Mouse (Mus musculus) CD4-positive, CD25-positive, alpha-beta regulatory T cell, adult 4 months (primary cell): ENCODE results near the gene Kcnq1. TPM values are rescaled to one million over a fixed set of nuclear protein-coding genes. Genes with fewer than 3 reads are reported as not detected.
A peak's percentile ranks its signal among the peaks of the same experiment; 100 is the strongest.

Experiments
- ATAC-seq: one replicate; pipeline ENCODE4 v1.8.0; 2017
- polyA plus RNA-seq, 2 experiments: library from polyadenylated mRNA; unstranded; fragments of 100-300 nt; shearing (Covaris generic); gene quantifications; one replicate each; pipeline ENCODE4 v1.2.1; 2017

Gene Kcnq1
- polyA plus RNA-seq, 2 experiments from 2014 or later = not detected

GRCm38 (mm10) chr7:143432631-143433030 lies 326.5 kb downstream of the Kcnq1 start:
- ATAC-seq = no peak

- ATAC-seq = no peak
Observed at GRCm38 (mm10) chr7:143433331-143433730, 327.2 kb downstream of the Kcnq1 start.

- no peak for ATAC-seq
Observed at GRCm38 (mm10) chr7:143437231-143437893, 331.2 kb downstream of the Kcnq1 start.

GRCm38 (mm10) chr7:143437894-143438581 lies 331.9 kb downstream of the Kcnq1 start:
- no peak for ATAC-seq

DNA sequence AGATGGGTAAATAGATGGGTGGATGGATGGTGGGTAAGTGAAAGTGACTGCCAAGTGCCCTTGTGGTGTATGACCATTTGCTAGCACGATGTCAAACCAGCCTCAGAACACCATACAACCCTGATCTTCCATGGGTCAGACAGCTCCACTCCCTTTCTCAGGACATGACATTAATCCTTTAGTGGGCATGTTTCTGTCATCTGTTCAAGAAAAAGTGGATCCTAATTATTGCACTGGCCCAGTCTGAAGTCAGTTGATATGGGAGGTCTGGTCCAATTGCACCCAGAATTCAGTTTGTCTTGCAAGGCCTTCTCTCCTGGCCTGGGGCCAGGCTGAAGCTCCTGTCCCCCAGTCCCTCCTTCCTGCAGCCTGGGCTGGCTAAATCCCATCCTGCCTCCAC lies 332.8 kb downstream of the Kcnq1 start:
- ATAC-seq = no peak

- no peak for ATAC-seq
Observed at GRCm38 (mm10) chr7:143444580-143444954, 338.4 kb downstream of the Kcnq1 start.

- no peak for ATAC-seq
Observed at GRCm38 (mm10) chr7:143444955-143445648, 338.9 kb downstream of the Kcnq1 start.

GRCm38 (mm10) chr7:143445651-143446460 lies 339.7 kb downstream of the Kcnq1 start:
- no peak for ATAC-seq

- no peak for ATAC-seq
Observed at GRCm38 (mm10) chr7:143447130-143447529, 341.0 kb downstream of the Kcnq1 start.

- ATAC-seq = no peak
Observed at GRCm38 (mm10) chr7:143458963-143459331, 352.8 kb downstream of the Kcnq1 start.

GRCm38 (mm10) chr7:143459332-143460211 lies 353.4 kb downstream of the Kcnq1 start:
- ATAC-seq = no peak

GRCm38 (mm10) chr7:143460217-143460834 lies 354.2 kb downstream of the Kcnq1 start:
- ATAC-seq = peak; percentile 4

- ATAC-seq = peak; percentile 88
Observed at GRCm38 (mm10) chr7:143460874-143461273, 354.7 kb downstream of the Kcnq1 start, which contains the start of gene Cdkn1c. Gene Cdkn1c (minus strand): TSS chr7:143461050.

DNA sequence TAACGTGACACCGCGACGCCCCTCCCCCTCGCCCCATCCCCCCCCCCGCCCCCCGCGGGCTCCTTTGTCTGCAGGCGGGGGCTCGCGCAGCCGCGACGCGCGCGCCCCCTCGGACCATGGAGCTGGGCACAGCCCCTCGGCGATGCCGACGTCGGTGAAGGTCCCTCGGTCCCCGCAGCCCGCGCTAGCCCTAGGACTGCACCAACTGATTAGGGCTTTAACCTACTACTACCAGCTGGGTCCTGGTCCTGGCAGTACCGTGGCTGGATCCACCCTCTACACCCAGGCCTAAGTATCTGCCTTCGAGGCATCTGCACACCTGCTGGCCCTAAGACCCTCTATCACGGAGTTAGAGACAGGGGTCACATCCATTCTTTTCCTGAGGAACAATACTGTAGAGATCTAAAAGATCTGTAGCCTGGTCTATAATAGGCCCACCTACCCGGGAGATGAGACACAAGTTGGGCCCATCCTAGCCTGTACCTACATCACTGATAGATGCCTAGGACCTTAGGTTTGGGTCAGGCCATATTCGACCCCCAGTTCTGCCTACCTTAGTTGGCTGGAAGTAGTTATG lies 355.2 kb downstream of the Kcnq1 start:
- no peak for ATAC-seq

GRCm38 (mm10) chr7:143461920-143462319 lies 355.8 kb downstream of the Kcnq1 start:
- no peak for ATAC-seq

DNA sequence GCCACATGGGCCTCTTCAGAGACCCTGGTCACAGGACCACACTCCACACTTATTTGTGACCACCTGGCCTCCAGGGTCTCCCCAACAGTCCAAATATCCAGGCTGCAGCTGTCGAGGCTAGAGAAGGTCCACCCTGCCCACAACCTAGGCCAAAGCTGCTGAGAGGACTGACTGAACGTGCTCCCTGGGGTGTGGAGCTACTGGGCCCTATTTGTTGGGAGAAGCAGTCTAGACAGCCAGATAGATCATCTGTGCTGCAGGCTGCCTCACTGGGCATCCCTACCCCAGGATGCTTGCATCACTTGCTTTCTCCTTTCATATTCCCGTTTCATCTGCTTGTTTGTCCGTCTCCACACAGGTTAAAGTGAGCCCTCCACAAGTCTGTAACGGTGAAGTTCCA lies 356.4 kb downstream of the Kcnq1 start:
- ATAC-seq = no peak

DNA sequence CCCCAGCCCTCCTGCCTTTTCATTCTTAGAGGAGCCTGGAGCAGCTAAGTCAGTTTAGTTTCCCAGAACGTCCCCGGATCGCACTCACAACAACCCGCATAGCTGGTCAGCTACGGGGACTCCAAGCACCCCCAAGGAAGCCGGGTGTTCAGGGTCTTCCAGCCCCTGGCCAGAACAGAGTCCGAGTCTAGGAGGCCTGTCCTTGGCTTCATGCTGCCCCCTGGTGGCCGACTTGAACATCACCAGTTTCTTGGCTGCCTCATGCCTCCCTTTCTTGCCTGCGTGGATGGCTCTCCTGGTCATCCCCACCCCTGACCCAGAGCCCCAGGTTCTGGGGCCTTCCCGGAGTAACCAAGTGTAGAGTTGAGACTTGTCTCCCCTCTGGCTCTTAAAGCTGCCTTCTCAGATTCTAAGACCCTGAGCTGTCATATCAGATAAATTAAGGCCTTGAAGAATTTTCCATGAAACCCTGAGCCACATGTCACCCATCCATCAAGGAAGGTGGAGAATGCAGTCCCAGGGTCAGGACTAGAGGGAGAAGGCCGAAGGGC lies 357.8 kb downstream of the Kcnq1 start:
- no peak for ATAC-seq

DNA sequence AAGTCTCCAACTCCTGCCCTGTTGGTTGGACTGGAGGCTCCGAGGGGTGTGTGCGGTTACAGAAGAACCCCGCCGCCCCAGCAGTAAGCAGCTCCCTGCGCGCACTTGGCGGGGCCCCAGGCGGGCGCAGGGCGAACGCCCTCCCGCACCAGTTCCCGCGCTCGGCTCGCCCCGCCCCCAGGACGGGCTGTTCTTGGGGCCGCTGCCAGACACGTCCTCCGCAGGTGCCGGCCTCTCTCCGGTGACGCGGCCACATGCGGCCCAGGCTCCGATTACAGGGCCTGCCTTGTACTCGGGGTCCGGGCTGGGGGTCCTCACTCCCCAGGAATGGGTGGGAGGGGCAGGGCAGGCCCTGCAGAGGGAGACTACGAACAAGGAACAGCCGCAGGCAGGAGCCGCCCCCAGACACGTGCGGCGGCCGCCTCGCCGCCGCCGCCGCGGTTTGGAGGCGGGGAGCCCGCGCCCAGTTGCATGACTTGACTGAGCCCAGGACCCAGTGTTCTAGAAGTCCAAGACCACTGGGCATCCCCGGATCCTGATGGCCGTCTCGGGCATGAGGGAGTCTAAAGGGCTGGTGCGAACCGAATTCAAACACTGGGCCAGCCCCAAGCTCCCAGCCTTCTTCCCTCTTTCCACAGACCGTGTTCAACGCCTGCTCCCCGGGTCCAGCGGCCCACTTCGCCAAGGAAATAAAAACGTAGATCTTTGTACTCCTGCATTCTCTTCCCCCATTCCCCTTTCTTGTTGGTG lies 358.8 kb downstream of the Kcnq1 start:
- ATAC-seq = no peak

DNA sequence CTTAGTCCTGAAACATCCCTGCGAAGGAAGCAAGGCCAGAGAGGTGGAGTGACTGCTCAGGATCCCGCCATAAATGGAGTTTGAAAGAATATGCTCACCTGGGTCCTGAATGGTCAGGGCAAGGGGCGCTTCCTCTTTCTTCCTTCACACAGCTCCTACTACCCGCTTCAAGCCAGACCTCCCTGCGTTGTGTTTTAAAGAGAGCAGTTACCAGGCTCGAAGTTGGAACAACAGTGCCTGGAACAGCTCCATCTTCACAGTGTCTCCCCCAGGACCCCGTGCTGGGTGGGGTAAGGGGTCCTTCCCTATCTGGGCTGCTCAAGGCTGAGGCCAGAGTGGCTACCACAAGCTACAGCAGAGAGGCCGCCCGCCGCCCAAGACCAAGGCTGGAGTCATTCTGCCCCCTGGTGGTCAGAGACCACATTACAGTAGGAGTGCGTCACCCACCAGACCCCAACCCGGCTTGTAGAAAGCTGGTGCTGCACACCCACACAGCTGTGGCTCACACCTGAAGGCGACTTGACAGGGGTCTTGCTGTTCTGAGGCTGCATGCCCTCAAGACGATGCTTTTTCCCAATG lies 360.0 kb downstream of the Kcnq1 start:
- peak; percentile 46 for ATAC-seq

DNA sequence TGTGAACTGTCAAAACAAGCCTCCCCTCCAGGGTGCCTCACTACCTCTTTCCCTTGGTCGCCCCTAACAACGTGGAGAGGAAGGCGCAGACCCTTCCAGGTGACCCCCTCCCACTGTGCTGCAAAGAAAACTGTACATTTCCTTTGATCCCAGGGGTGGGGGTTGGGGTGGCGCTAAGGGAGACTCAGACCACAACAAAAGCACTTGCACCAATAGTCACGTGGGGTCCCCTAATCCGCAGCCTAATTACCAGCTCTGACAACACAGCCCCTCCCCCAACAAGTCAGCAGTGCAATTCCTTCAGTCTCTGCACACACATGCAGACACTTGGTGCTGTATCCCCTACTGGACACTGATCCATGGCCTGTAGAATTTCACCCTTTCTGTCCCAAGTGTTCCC lies 361.6 kb downstream of the Kcnq1 start:
- ATAC-seq = no peak
